Mouse (Mus musculus) lung, postnatal 0 days (tissue): ENCODE measurements around the gene Slc16a12. TPM values are rescaled to one million over a fixed set of nuclear protein-coding genes. Genes with fewer than 3 reads are reported as not detected.

Experiments used
- ATAC-seq: fragments of 200-750 bp; cut with Nextera tagmentation; 2 replicates; pipeline ENCODE4 v1.8.0; 2017; ENCODE audit warnings: moderate library complexity
- DNase-seq: peaks from one replicate; pipeline ENCODE4 v3.0.0-alpha.2; 2016; ENCODE audit warnings: low spot score
- H3K27ac ChIP-seq: fragments of 300-500 bp; sonication (generic); 2 replicates; pipeline ENCODE4 v1.5.1; 2014; ENCODE audit warnings: antibody characterized with exemption, mild to moderate bottlenecking, low read length, mixed read lengths
- H3K27me3 ChIP-seq: fragments of 300-500 bp; sonication (generic); replicated peaks from 2 replicates; pipeline ENCODE4 v1.6.1; 2014; ENCODE audit warnings: low read length, mixed read lengths; ENCODE audit not compliant: insufficient read depth
- H3K36me3 ChIP-seq: fragments of 300-500 bp; sonication (generic); 2 replicates; pipeline ENCODE4 v1.6.1; 2014; ENCODE audit warnings: low read length, mixed read lengths; ENCODE audit not compliant: insufficient read depth
- H3K4me1 ChIP-seq: fragments of 300-500 bp; sonication (generic); 2 replicates; pipeline ENCODE4 v1.6.1; 2014; ENCODE audit warnings: antibody characterized with exemption, low read depth, low read length, mixed read lengths; ENCODE audit not compliant: insufficient read depth
- H3K4me2 ChIP-seq: fragments of 300-500 bp; sonication (generic); replicated peaks from 2 replicates; pipeline ENCODE4 v1.6.1; 2014; ENCODE audit warnings: low read depth, mild to moderate bottlenecking, low read length, moderate library complexity, mixed read lengths
- H3K4me3 ChIP-seq: fragments of 300-500 bp; sonication (generic); 2 replicates; pipeline ENCODE4 v1.5.1; 2014; ENCODE audit warnings: low read depth, low read length
- H3K9ac ChIP-seq: fragments of 300-500 bp; sonication (generic); replicated peaks from 2 replicates; pipeline ENCODE4 v1.6.1; 2014; ENCODE audit warnings: low read depth, mild to moderate bottlenecking
- H3K9me3 ChIP-seq: fragments of 300-500 bp; sonication (generic); 2 replicates; pipeline ENCODE4 v1.6.1; 2016; ENCODE audit warnings: low read length, mixed read lengths
- CTCF ChIP-seq: IDR thresholded peaks from 2 replicates; pipeline ENCODE4 v1.5.1; 2016; ENCODE audit warnings: antibody characterized with exemption, mild to moderate bottlenecking
- EP300 ChIP-seq: IDR thresholded peaks from 2 replicates; pipeline ENCODE4 v1.6.1; 2016; ENCODE audit warnings: antibody characterized with exemption, mild to moderate bottlenecking, control low read depth
- WGBS: fragments of 180-500 bp; shearing (Covaris S2); extraction: QIAGEN DNeasy Blood & Tissue Kit; methylation state at CpG from one replicate; pipeline ENCODE4 v1.1.7; 2014; 5-methylcytosine and 5-hydroxymethylcytosine counted together
- polyA plus RNA-seq: library from polyadenylated mRNA; unstranded; fragments of >200 nt; fragmentation: Nextera tagmentation; extraction: Ambion mirVana; gene quantifications from 2 replicates; pipeline ENCODE4 v1.2.1, GENCODE M21; 2015

Slc16a12 gene
- polyA plus RNA-seq, 1 experiment from 2014 or later = 9.4 TPM

DNA sequence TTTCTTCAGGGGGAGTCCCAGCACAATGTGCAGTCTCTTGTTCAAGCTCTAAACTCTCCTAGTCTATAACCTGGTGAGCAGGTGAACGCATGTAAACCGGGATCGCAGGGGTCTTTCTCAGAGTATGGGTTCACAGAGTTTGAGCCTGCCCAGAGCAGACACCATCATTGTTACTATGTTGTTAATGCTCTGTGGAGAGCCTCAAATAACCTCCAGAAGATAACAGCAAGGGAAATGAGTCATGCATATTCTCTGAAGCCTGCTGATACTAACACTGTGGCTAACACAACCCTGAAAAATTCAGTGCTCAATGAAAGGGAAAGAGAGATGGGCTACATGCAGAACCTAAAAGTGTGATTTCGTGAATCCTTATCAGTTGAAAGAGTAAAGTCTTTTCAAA is 68.7 kb downstream of the Slc16a12 start:
- no peak for TF ChIP-seq CTCF
- TF ChIP-seq EP300 = no peak
- 87% methylated on average over 4 of the region's 4 CpGs for WGBS

DNA sequence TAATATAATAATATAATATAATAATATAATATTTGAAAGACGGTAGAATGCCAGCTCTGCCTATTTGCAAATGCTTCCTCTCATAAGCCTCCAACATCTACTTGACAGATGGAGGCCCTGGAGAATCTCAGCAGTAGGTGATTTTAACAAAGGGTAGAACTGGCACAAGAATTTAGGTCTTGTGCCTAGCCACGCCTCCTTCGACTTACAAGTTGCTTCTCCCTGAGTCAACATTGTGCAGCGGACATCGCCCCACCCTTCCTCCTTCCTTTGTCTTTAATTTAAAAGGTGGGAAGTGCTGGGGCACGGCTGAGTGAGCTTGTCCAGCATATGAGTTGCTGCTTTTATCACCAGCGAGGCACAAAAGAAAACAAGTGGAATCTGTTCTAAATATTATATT is 73.6 kb downstream of the Slc16a12 start:
- H3K27ac ChIP-seq = no peak overlapping the region
- no peak for TF ChIP-seq CTCF
- 0 out of 2 replicates have a peak, but pooled peaks have one; percentile 12 for TF ChIP-seq EP300
- H3K4me2 ChIP-seq = no peak overlapping the region
- no peaks in the 10 kb centered on the region for H3K4me1 ChIP-seq
- ATAC-seq = peak; percentile 60; the same call in 1 of the 2 replicates
- H3K9ac ChIP-seq = no peak overlapping the region
- no peaks in the 10 kb centered on the region for H3K36me3 ChIP-seq
- H3K27me3 ChIP-seq = no peaks in the 10 kb centered on the region
- WGBS = 36% methylated on average over 7 of the region's 7 CpGs
- DNase-seq = peak; percentile 52
- H3K9me3 ChIP-seq = no peaks in the 10 kb centered on the region
- H3K4me3 ChIP-seq = no peak overlapping the region

More for the DNA sequence above, 68.7 kb downstream of the Slc16a12 start:
- DNase-seq (no peak), ATAC-seq (no peak)
- Histone ChIP-seq H3K4me3 (no peak overlapping the region), H3K4me2 (no peak overlapping the region), H3K4me1 (no peaks in the 10 kb centered on the region), H3K9ac (no peak overlapping the region), H3K27ac (no peak overlapping the region), H3K36me3 (no peaks in the 10 kb centered on the region), H3K9me3 (no peaks in the 10 kb centered on the region), H3K27me3 (no peaks in the 10 kb centered on the region)

DNA sequence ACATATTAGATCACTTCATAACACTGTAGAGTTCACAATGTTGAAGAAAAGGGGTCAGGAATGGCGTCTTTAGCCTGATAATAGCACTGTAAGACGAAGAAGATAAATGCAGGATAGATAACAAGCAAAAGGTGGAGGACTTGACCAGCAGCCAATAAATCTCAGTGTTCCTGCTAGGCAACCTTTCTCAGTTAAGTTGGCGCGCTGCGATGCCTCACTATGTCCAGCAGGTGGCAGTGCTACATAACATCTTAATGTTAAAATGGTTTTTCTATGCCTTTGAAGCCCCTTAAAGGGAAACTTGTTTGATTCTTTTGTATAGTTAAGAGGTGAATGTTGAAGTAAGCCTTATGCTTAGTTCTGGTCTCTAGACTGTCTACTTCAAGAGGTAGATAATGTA is 81.0 kb downstream of the Slc16a12 start:
- ATAC-seq (0 out of 2 replicates have a peak, but pooled peaks have one; percentile 13), DNase-seq (peak; percentile 79)
- Histone ChIP-seq H3K4me2 (no peak overlapping the region), H3K36me3 (no peaks in the 10 kb centered on the region), H3K9me3 (no peaks in the 10 kb centered on the region), H3K27me3 (no peaks in the 10 kb centered on the region), H3K9ac (no peak overlapping the region), H3K4me3 (no peak overlapping the region), H3K27ac (no peak overlapping the region), H3K4me1 (no peaks in the 10 kb centered on the region)
- TF ChIP-seq CTCF (peak; percentile 96), EP300 (no peak)
- WGBS = under 1% methylated on average over 5 of the region's 5 CpGs

DNA sequence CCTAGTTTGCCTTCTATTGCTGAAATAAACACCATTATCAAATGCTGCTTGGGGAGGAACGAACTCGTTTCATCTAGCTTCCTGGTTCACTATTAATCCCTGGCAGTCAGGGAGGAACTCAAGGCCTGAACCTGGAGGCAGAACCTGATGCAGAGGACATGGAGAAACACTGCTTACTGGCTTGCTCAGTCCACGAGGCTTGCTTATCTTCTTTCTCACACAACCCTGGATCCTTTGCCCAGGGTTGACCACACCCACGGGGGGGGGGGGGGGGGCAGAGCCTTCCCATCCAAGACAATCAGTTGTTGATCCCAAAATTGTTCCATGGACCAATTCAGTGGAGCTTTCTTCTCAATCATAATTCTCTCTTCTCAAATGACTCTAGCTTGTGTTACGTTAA is 84.3 kb downstream of the Slc16a12 start:
- H3K9ac ChIP-seq = no peak overlapping the region
- H3K4me2 ChIP-seq = no peak overlapping the region
- WGBS = 38% methylated on average over 5 of the region's 5 CpGs
- no peak for TF ChIP-seq EP300
- TF ChIP-seq CTCF = no peak
- ATAC-seq = no peak
- no peaks in the 10 kb centered on the region for H3K36me3 ChIP-seq
- H3K27ac ChIP-seq = no peak overlapping the region
- DNase-seq = no peak
- H3K27me3 ChIP-seq = no peaks in the 10 kb centered on the region
- H3K4me1 ChIP-seq = no peaks in the 10 kb centered on the region
- H3K9me3 ChIP-seq = no peaks in the 10 kb centered on the region
- no peak overlapping the region for H3K4me3 ChIP-seq

DNA sequence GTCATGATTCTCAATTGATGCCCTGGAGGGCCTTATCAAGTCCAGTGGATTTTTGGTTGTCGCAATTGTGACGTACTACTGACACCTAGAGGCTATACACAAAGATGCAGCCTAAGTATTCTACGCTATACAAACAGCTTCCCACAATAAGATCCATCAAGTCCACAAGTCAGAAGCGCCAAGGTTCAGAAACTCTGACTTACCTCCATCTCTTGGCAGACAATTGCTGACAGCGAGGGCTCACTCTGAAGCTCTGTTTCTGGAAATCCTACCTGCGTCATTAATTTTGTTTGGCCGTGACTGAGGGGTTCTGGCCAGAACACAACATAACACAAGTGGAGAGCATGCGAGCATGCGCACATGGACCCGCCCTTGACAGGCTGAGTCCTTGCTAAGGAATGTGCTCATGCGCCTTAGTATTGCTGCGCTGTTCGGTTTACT is 85.0 kb downstream of the Slc16a12 start:
- WGBS = 14% methylated on average over 13 of the region's 13 CpGs
- peak; percentile 97 for ATAC-seq
- Histone ChIP-seq H3K4me3 (peak overlapping the region; percentile 39), H3K27ac (no peak overlapping the region), H3K4me2 (peak overlapping the region; percentile 52), H3K4me1 (no peaks in the 10 kb centered on the region), H3K9me3 (no peaks in the 10 kb centered on the region), H3K27me3 (no peaks in the 10 kb centered on the region), H3K9ac (no peak overlapping the region), H3K36me3 (no peaks in the 10 kb centered on the region)
- TF ChIP-seq CTCF (peak; percentile 86), EP300 (no peak)
- DNase-seq = peak; percentile 90

DNA sequence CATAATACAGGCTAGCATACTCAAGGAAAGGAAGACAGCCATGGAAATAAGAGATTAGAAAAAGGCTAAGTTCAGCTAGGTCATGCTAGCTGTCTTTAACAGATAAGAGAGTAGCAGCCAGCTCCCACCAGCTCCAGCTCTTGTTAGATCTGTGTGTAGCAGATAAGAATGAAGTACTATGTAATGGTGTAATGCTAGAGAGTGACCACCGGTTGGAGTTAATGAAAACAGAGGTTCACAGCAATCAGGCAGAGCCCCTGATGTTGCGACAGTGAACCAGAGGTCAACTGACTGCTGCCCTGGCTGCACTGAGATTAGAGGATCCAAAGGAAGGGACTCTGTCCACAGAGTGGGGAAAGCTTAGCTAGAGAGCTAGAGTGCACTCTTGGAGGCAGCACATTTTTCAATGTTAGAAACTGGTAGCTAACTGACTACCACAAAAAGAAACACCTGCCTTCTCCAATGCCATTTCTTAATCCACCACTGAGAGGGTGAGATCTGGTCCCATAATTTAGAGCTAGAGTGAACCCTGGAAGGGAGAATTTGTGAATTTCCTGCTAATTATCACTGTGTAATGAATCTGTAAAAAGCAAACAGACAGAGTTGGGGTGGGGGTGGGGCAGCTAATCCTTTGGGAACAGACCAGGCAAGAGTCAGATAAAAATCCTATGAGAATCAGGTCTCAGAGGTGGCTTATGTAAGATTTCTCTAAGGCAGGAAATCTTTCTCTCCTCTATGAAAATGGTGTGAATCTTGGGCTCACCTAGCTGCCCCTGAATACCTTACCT is 90.4 kb downstream of the Slc16a12 start:
- TF ChIP-seq CTCF (no peak), EP300 (no peak)
- DNase-seq (no peak), ATAC-seq (no peak)
- no peak overlapping the region for H3K27ac ChIP-seq
- H3K4me2 ChIP-seq = no peak overlapping the region
- no peaks in the 10 kb centered on the region for H3K36me3 ChIP-seq
- no peaks in the 10 kb centered on the region for H3K27me3 ChIP-seq
- no peaks in the 10 kb centered on the region for H3K4me1 ChIP-seq
- no peak overlapping the region for H3K4me3 ChIP-seq
- H3K9ac ChIP-seq = no peak overlapping the region
- 21% methylated on average over 2 of the region's 2 CpGs for WGBS
- H3K9me3 ChIP-seq = no peaks in the 10 kb centered on the region
